Mouse (Mus musculus) C2C12 (cell line): ENCODE data around the gene P2rx6. TPM values are rescaled to one million over a fixed set of nuclear protein-coding genes. Genes with fewer than 3 reads are reported as not detected.

Experiments
- H3K27me3 ChIP-seq: one replicate; pipeline ENCODE4 v1.6.1; 2011; ENCODE audit not compliant: control insufficient read depth, insufficient read depth, insufficient read length
- H3K36me3 ChIP-seq: one replicate; pipeline ENCODE4 v1.6.1; 2011; ENCODE audit not compliant: control insufficient read depth, insufficient read depth
- H3K4me3 ChIP-seq: one replicate; pipeline ENCODE4 v1.5.1; 2011; ENCODE audit warnings: mild to moderate bottlenecking, control low read depth; ENCODE audit not compliant: poor library complexity, insufficient read depth, severe bottlenecking
- H3K79me2 ChIP-seq: one replicate; pipeline ENCODE4 v1.6.1; 2011; ENCODE audit not compliant: control insufficient read depth, insufficient read depth
- H3K79me3 ChIP-seq: one replicate; pipeline ENCODE4 v1.6.1; 2011; ENCODE audit warnings: low read depth, control low read depth
- H3ac ChIP-seq: one replicate; pipeline ENCODE3; 2011; ENCODE audit warnings: low read depth; ENCODE audit not compliant: control insufficient read depth, insufficient read length
- CEBPB ChIP-seq: IDR thresholded peaks from one replicate; pipeline ENCODE4 v1.6.1; 2011; ENCODE audit warnings: low read depth, mild to moderate bottlenecking, control low read depth, moderate library complexity
- CTCF ChIP-seq: IDR thresholded peaks from one replicate; pipeline ENCODE4 v1.5.1; 2011; ENCODE audit not compliant: control insufficient read depth, insufficient read depth, insufficient read length
- FOSL1 ChIP-seq: IDR thresholded peaks from one replicate; pipeline ENCODE4 v1.8.0; 2011; ENCODE audit warnings: mild to moderate bottlenecking, low read length; ENCODE audit not compliant: poor library complexity, insufficient read depth, severe bottlenecking
- MAX ChIP-seq: IDR thresholded peaks from one replicate; pipeline ENCODE4 v1.6.1; 2011; ENCODE audit warnings: mild to moderate bottlenecking, control low read depth
- MYOD1 ChIP-seq: IDR thresholded peaks from one replicate; pipeline ENCODE4 v1.6.1; 2011; ENCODE audit warnings: low read depth; ENCODE audit not compliant: control insufficient read depth, insufficient read length
- MYOG ChIP-seq: IDR thresholded peaks from one replicate; pipeline ENCODE4 v1.6.1; 2011; ENCODE audit not compliant: control insufficient read depth, insufficient read length; ENCODE audit errors: extremely low read depth
- USF1 ChIP-seq: IDR thresholded peaks from one replicate; pipeline ENCODE4 v1.6.1; 2011; ENCODE audit warnings: low read depth, mild to moderate bottlenecking, control low read depth, moderate library complexity
- polyA plus RNA-seq: library from polyadenylated mRNA; unstranded; fragments of >200 nt; fragmentation: generic; extraction: Trizol; gene quantifications from one replicate; pipeline ENCODE4 v1.2.1, GENCODE M21; 2012; ENCODE audit warnings: missing spikeins

The P2rx6 gene
- polyA plus RNA-seq, 1 experiment, result 1.9 TPM

GRCm38 (mm10) chr16:17557947-17558480 is 3.7 kb upstream of the P2rx6 start:
- Histone ChIP-seq H3K36me3 (no peaks in the 10 kb centered on the region), H3K27me3 (no peaks in the 10 kb centered on the region), H3K79me3 (no peaks in the 10 kb centered on the region), H3K4me3 (no peak overlapping the region), H3ac (no peak overlapping the region), H3K79me2 (no peaks in the 10 kb centered on the region)
- TF ChIP-seq CTCF (peak; percentile 91), MAX (no peak)

GRCm38 (mm10) chr16:17558811-17559210 is 2.9 kb upstream of the P2rx6 start:
- no peaks in the 10 kb centered on the region for H3K36me3 ChIP-seq
- H3K27me3 ChIP-seq, result no peaks in the 10 kb centered on the region
- TF ChIP-seq CTCF, result no peak
- no peak for TF ChIP-seq FOSL1
- TF ChIP-seq MYOD1, result no peak
- TF ChIP-seq MAX, result no peak
- TF ChIP-seq USF1, result no peak
- no peak for TF ChIP-seq MYOG
- TF ChIP-seq CEBPB, result no peak
- no peaks in the 10 kb centered on the region for H3K79me2 ChIP-seq
- H3ac ChIP-seq, result no peak overlapping the region
- no peak overlapping the region for H3K4me3 ChIP-seq
- no peaks in the 10 kb centered on the region for H3K79me3 ChIP-seq

- H3K27me3 ChIP-seq, result no peaks in the 10 kb centered on the region
- H3K36me3 ChIP-seq, result no peaks in the 10 kb centered on the region
- H3K79me2 ChIP-seq, result no peaks in the 10 kb centered on the region
- no peak overlapping the region for H3K4me3 ChIP-seq
- H3K79me3 ChIP-seq, result no peaks in the 10 kb centered on the region
- TF ChIP-seq CTCF (no peak), FOSL1 (no peak), USF1 (no peak), MYOG (no peak), MYOD1 (no peak), CEBPB (no peak), MAX (no peak)
- no peak overlapping the region for H3ac ChIP-seq
These were observed 2.2 kb upstream of the P2rx6 start for GRCm38 (mm10) chr16:17559396-17560027.

- Histone ChIP-seq H3K36me3 (no peaks in the 10 kb centered on the region), H3K4me3 (no peak within 1 kb of the TSS), H3K27me3 (no peaks in the 10 kb centered on the region), H3K79me2 (no peaks in the 10 kb centered on the region), H3K79me3 (no peaks in the 10 kb centered on the region), H3ac (peak within 1 kb of the TSS; percentile 10)
- TF ChIP-seq FOSL1, result no peak
- peak; percentile 18 for TF ChIP-seq MYOD1
These were observed 446 bp upstream of the P2rx6 start, which contains the start of gene Lrrc74b for GRCm38 (mm10) chr16:17561128-17561750. TSS of gene Lrrc74b (minus strand) at chr16:17561247.

GRCm38 (mm10) chr16:17563580-17563979 is 1.9 kb downstream of the P2rx6 start:
- H3K79me2 ChIP-seq, result no peaks in the 10 kb centered on the region
- H3K36me3 ChIP-seq, result no peaks in the 10 kb centered on the region
- H3K27me3 ChIP-seq, result no peaks in the 10 kb centered on the region
- H3K4me3 ChIP-seq, result no peak overlapping the region
- no peaks in the 10 kb centered on the region for H3K79me3 ChIP-seq
- TF ChIP-seq MAX (no peak), MYOG (no peak), CEBPB (no peak), MYOD1 (no peak)
- H3ac ChIP-seq, result no peak overlapping the region

- Histone ChIP-seq H3K79me2 (no peaks in the 10 kb centered on the region), H3K36me3 (no peaks in the 10 kb centered on the region), H3K4me3 (no peak overlapping the region), H3K79me3 (no peaks in the 10 kb centered on the region), H3ac (no peak overlapping the region), H3K27me3 (no peaks in the 10 kb centered on the region)
- TF ChIP-seq FOSL1, result peak; percentile 57
- no peak for TF ChIP-seq MYOG
- TF ChIP-seq CEBPB, result no peak
- TF ChIP-seq CTCF, result no peak
- TF ChIP-seq USF1, result no peak
- TF ChIP-seq MYOD1, result peak; percentile 75
- peak; percentile 34 for TF ChIP-seq MAX
These were observed 2.5 kb downstream of the P2rx6 start for GRCm38 (mm10) chr16:17564221-17564620.
